Mouse (Mus musculus) CH12.LX (cell line): ENCODE results near the gene C1qc. TPM values are rescaled to one million over a fixed set of nuclear protein-coding genes. Genes with fewer than 3 reads are reported as not detected.

Experiments
- DNase-seq: peaks from one replicate; pipeline ENCODE4 v3.0.0-alpha.2; 2013; ENCODE audit errors: extremely low read depth
- H3K27ac ChIP-seq: 2 replicates; pipeline ENCODE4 v1.5.1; 2012; ENCODE audit warnings: low read depth, mild to moderate bottlenecking, control low read depth, moderate library complexity; ENCODE audit not compliant: insufficient read depth
- H3K27me3 ChIP-seq: replicated peaks from 2 replicates; pipeline ENCODE3; 2012; ENCODE audit warnings: inconsistent platforms
- H3K36me3 ChIP-seq, 2 experiments: replicated peaks in 1 of 2; 2 replicates each; pipeline versions ENCODE3 to v1.6.1; 2012; ENCODE audit warnings: inconsistent platforms in 1 of 2, low read length in 1 of 2, mild to moderate bottlenecking in 1 of 2, mixed read lengths in 1 of 2, moderate library complexity in 1 of 2; ENCODE audit not compliant: control insufficient read depth in 1 of 2, insufficient read depth in 1 of 2
- H3K4me1 ChIP-seq, 2 experiments: 2 replicates each; pipeline ENCODE4 v1.6.1; 2012; ENCODE audit warnings: inconsistent platforms in 1 of 2, moderate library complexity in 1 of 2; ENCODE audit not compliant: insufficient read depth in 2 of 2, control insufficient read depth in 1 of 2
- H3K4me2 ChIP-seq: 2 replicates; pipeline ENCODE4 v1.6.1; 2012; ENCODE audit warnings: low read depth, mild to moderate bottlenecking, control low read depth; ENCODE audit not compliant: poor library complexity, insufficient read depth, severe bottlenecking
- H3K4me3 ChIP-seq, 3 experiments: fragments of 150-350 bp in 1 of 3; sonication (generic) in 1 of 3; replicated peaks in 1 of 3; 2 replicates each; pipeline versions ENCODE3 to v1.5.1; 2011 to 2012; ENCODE audit warnings: low read depth in 2 of 3, low read length in 2 of 3, mild to moderate bottlenecking in 2 of 3, moderate library complexity in 2 of 3, control low read depth in 1 of 3, improper control_type of control experiment in 1 of 3, inconsistent platforms in 1 of 3, mixed read lengths in 1 of 3; ENCODE audit not compliant: poor library complexity in 1 of 3
- H3K79me2 ChIP-seq: replicated peaks from 2 replicates; pipeline ENCODE4 v1.6.1; 2012; ENCODE audit warnings: mild to moderate bottlenecking, moderate library complexity; ENCODE audit not compliant: control insufficient read depth, poor library complexity, insufficient read depth, severe bottlenecking; ENCODE audit errors: extremely low read depth
- H3K9ac ChIP-seq: 2 replicates; pipeline ENCODE4 v1.6.1; 2012; ENCODE audit warnings: low read depth, mild to moderate bottlenecking, control low read depth, moderate library complexity; ENCODE audit not compliant: insufficient read depth
- H3K9me3 ChIP-seq: replicated peaks from 2 replicates; pipeline ENCODE3; 2012; ENCODE audit warnings: low read length, inconsistent platforms, mixed read lengths
- CHD1 ChIP-seq: IDR thresholded peaks from 2 replicates; pipeline ENCODE4 v1.6.1; 2012; ENCODE audit warnings: low read depth, low read length, improper control_type of control experiment, inconsistent platforms
- CTCF ChIP-seq, 2 experiments: IDR thresholded peaks in 1 of 2; conservative IDR thresholded peaks in 1 of 2; 2 replicates each; pipeline ENCODE4 v1.5.1; 2011 to 2012; ENCODE audit warnings: low read depth in 2 of 2, low read length in 2 of 2, improper control_type of control experiment in 1 of 2, inconsistent platforms in 1 of 2, mild to moderate bottlenecking in 1 of 2, moderate library complexity in 1 of 2
- E2F4 ChIP-seq: IDR thresholded peaks from 2 replicates; pipeline ENCODE4 v1.6.1; 2011; ENCODE audit warnings: low read depth, low read length, improper control_type of control experiment; ENCODE audit not compliant: insufficient replicate concordance
- ELF1 ChIP-seq: IDR thresholded peaks from 2 replicates; pipeline ENCODE4 v1.6.1; 2014; ENCODE audit warnings: low read depth, mild to moderate bottlenecking, inconsistent platforms, low read length, improper control_type of control experiment
- EP300 ChIP-seq: IDR thresholded peaks from 2 replicates; pipeline ENCODE4 v1.6.1; 2011; ENCODE audit warnings: low read length, improper control_type of control experiment
- JUN ChIP-seq: IDR thresholded peaks from 2 replicates; pipeline ENCODE4 v1.6.1; 2011; ENCODE audit warnings: low read depth, mild to moderate bottlenecking, low read length, improper control_type of control experiment, moderate library complexity; ENCODE audit not compliant: insufficient read depth
- MXI1 ChIP-seq: IDR thresholded peaks from 2 replicates; pipeline ENCODE4 v1.6.1; 2011; ENCODE audit warnings: mild to moderate bottlenecking, low read depth, low read length, improper control_type of control experiment
- MYC ChIP-seq: IDR thresholded peaks from 2 replicates; pipeline ENCODE4 v1.6.1; 2011; ENCODE audit warnings: low read depth, mild to moderate bottlenecking, improper control_type of control experiment, low read length
- POLR2AphosphoS2 ChIP-seq: IDR thresholded peaks from 2 replicates; pipeline ENCODE4 v1.6.1; 2011; ENCODE audit warnings: low read depth, low read length, improper control_type of control experiment
- TBP ChIP-seq: conservative IDR thresholded peaks from 2 replicates; pipeline ENCODE4 v1.6.1; 2011; ENCODE audit warnings: low read depth, low read length, improper control_type of control experiment
- USF1 ChIP-seq: IDR thresholded peaks from 2 replicates; pipeline ENCODE4 v1.6.1; 2014; ENCODE audit warnings: low read depth, mild to moderate bottlenecking, inconsistent platforms, low read length, improper control_type of control experiment
- USF2 ChIP-seq: conservative IDR thresholded peaks from 2 replicates; pipeline ENCODE4 v1.6.1; 2011; ENCODE audit warnings: low read depth, low read length, improper control_type of control experiment
- ZMIZ1 ChIP-seq: IDR thresholded peaks from 2 replicates; pipeline ENCODE4 v1.6.1; 2012; ENCODE audit warnings: low read depth, mild to moderate bottlenecking, inconsistent platforms, low read length, improper control_type of control experiment
- dilution Hi-C: fragments of 300-500 bp; cut with MboI; formaldehyde crosslinking; loops from 2 replicates; pipeline ENCODE4 v1.14.3; 2020; ENCODE audit warnings: low sequenced_read_pairs; ENCODE audit not compliant: extremely low pct_unique_long_range_greater_than_20kb, extremely low pct_ligation_motif_present
- in situ Hi-C: fragments of 300-500 bp; cut with MboI; formaldehyde crosslinking; loops from 3 replicates; pipeline ENCODE4 v1.14.3; 2019; ENCODE audit warnings: low sequenced_read_pairs, low pct_ligation_motif_present, low pct_unique_long_range_greater_than_20kb, mixed read lengths
- polyA plus RNA-seq: library from polyadenylated mRNA; unstranded; fragments of >175 nt; gene quantifications from 2 replicates; pipeline ENCODE4 v1.2.1, GENCODE M21; 2012; ENCODE audit warnings: low read depth; ENCODE audit not compliant: insufficient read length
- total RNA-seq, 2 experiments: library from RNA; depleted of rRNA; stranded (reverse); fragments of 300-350 nt in 1 of 2; fragments of >200 nt in 1 of 2; gene quantifications; 2 replicates each; pipeline ENCODE4 v1.2.3; 2012 to 2014

C1qc gene
- total and polyA plus RNA-seq, 3 experiments, result not detected

DNA sequence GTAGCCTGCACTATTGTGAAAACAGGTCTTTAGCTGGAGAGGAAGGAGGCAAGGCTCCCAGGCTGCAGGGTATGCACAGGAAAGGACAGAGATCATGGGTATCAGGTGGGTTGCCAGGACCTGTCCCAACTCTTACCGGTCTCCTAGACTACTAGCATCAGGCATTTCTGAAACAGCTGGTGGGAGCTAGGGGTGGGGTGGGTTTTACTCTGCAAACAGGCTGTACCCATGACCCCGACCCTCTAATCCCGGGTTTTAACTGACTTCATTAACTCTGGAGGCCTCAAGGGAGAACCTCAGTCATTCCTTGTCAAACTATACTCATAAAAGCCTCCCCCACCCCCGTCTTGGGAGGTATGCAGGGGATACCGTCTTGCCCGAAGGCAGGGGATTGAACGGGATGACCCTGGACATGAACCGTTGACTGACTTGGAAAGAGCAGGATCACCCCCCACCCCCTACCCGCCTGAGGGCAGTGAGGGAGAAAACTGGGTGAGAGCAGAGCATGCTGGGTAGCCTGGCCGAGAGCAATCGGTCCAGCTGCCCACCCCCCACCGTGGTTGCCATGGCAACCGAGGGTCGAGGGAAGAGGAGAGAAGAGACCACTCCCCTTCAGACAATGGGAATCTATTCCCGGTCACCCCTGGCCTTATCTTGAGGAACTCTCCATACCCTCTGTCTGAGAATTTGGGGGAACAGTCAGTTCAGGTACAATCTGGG lies 28.0 kb downstream of the C1qc start:
- H3K4me1 ChIP-seq, result no peaks in the 10 kb centered on the region
- no peaks in the 10 kb centered on the region for H3K79me2 ChIP-seq
- H3K4me2 ChIP-seq, result no peak overlapping the region
- no peak for DNase-seq
- H3K36me3 ChIP-seq, result no peaks in the 10 kb centered on the region
- H3K27me3 ChIP-seq, result peaks cover 87% of the 10 kb centered on the region
- H3K9me3 ChIP-seq, result peaks cover 2% of the 10 kb centered on the region
- no peak overlapping the region for H3K27ac ChIP-seq
- H3K9ac ChIP-seq, result no peak overlapping the region
- dilution Hi-C loops (no loop called here), in situ Hi-C loops (no loop called here)
- TF ChIP-seq MYC (no peak), E2F4 (no peak), EP300 (no peak)
- H3K4me3 ChIP-seq, result no peak overlapping the region

DNA sequence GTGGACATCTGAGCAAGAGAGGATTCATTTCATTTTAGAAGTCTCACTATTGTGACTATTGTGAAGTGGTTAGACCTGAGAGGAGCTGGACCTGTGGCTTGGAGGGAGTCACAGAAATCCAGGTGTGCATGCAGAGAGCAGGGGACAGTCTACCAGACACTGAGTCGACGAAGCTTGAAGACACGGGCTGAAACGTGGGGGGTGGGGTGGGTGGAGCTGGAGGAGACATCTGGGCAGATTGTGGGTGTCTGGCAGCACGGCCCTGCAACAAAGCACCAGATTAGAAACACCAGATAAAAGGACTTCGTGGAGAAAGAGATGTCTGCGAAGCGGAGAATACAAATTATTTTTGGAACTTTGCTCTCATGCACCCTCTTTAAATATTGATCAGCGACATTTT lies 29.3 kb downstream of the C1qc start:
- no peaks in the 10 kb centered on the region for H3K36me3 ChIP-seq
- H3K27me3 ChIP-seq, result peaks cover 91% of the 10 kb centered on the region
- no peak for DNase-seq
- H3K79me2 ChIP-seq, result no peaks in the 10 kb centered on the region
- in situ Hi-C loops, result no loop called here
- no peak overlapping the region for H3K9ac ChIP-seq
- TF ChIP-seq MXI1 (no peak), USF1 (no peak), POLR2AphosphoS2 (no peak), ELF1 (no peak), MYC (no peak), TBP (no peak), JUN (no peak)
- TF ChIP-seq, all 38 proteins: peak for 0
- Histone ChIP-seq H3K9me3 (peaks cover 4% of the 10 kb centered on the region), H3K4me1 (no peaks in the 10 kb centered on the region), H3K4me3 (no peak overlapping the region), H3K4me2 (no peak overlapping the region), H3K27ac (no peak overlapping the region)
- dilution Hi-C loops, result no loop called here

DNA sequence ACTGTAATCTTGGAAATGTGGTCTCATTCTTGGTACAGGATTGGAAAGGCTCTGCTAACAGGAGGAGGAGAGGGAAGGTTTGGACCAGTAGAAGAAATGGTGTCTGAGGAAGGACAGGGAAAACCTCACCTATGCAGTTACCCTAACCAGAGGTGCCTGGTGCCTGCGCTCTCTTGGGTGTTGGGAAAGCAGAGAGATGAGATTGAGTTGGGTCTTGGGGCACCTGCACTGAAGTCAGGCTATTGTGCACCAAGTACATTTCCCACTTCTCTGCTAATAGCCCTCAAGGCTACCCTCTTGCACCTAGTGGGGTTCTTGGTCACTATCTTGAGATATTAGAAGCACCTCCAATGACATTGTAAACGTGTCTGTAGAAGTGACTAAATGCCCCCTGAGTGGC lies 30.5 kb downstream of the C1qc start:
- H3K36me3 ChIP-seq, result no peaks in the 10 kb centered on the region
- in situ Hi-C loops (no loop called here), dilution Hi-C loops (no loop called here)
- H3K4me1 ChIP-seq, result no peaks in the 10 kb centered on the region
- no peak overlapping the region for H3K27ac ChIP-seq
- H3K4me2 ChIP-seq, result no peak overlapping the region
- peaks cover 4% of the 10 kb centered on the region for H3K9me3 ChIP-seq
- no peak for DNase-seq
- H3K9ac ChIP-seq, result no peak overlapping the region
- peaks cover 94% of the 10 kb centered on the region for H3K27me3 ChIP-seq
- no peak overlapping the region for H3K4me3 ChIP-seq
- no peak for TF ChIP-seq USF2
- no peak for TF ChIP-seq CTCF (conservative IDR thresholded peaks at IDR 0.05 in 1 of 2, IDR thresholded peaks at IDR 0.05 in 1 of 2; ENCODE audit: low read depth in 2 of 2, low read length in 2 of 2)
- no peak for TF ChIP-seq CHD1
- TF ChIP-seq ZMIZ1, result no peak
- no peak for TF ChIP-seq EP300
- H3K79me2 ChIP-seq, result no peaks in the 10 kb centered on the region
